Mouse (Mus musculus) midbrain, embryonic 12.5 days (tissue): ENCODE measurements around the gene Lin54. TPM values are rescaled to one million over a fixed set of nuclear protein-coding genes. Genes with fewer than 3 reads are reported as not detected.

Experiments used
- ATAC-seq: fragments of 200-750 bp; cut with Nextera tagmentation; 2 replicates; pipeline ENCODE4 v1.8.0; 2017; ENCODE audit warnings: low read depth, moderate TSS enrichment, moderate library complexity; ENCODE audit not compliant: low FRiP score
- H3K27ac ChIP-seq: fragments of 300-500 bp; sonication (generic); replicated peaks from 2 replicates; pipeline ENCODE4 v1.5.1; 2016; ENCODE audit warnings: mild to moderate bottlenecking
- H3K27me3 ChIP-seq: fragments of 300-500 bp; sonication (generic); 2 replicates; pipeline ENCODE4 v1.6.1; 2016; ENCODE audit warnings: mild to moderate bottlenecking
- H3K36me3 ChIP-seq: fragments of 300-500 bp; sonication (generic); 2 replicates; pipeline ENCODE4 v1.6.1; 2016
- H3K4me1 ChIP-seq: fragments of 300-500 bp; sonication (generic); 2 replicates; pipeline ENCODE4 v1.6.1; 2016
- H3K4me2 ChIP-seq: fragments of 300-500 bp; sonication (generic); replicated peaks from 2 replicates; pipeline ENCODE4 v1.6.1; 2016; ENCODE audit warnings: mild to moderate bottlenecking, moderate library complexity
- H3K4me3 ChIP-seq: fragments of 300-500 bp; sonication (generic); 2 replicates; pipeline ENCODE4 v1.5.1; 2016; ENCODE audit warnings: mild to moderate bottlenecking
- H3K9ac ChIP-seq: fragments of 300-500 bp; sonication (generic); replicated peaks from 2 replicates; pipeline ENCODE4 v1.6.1; 2016; ENCODE audit warnings: mild to moderate bottlenecking, moderate library complexity
- H3K9me3 ChIP-seq: fragments of 300-500 bp; sonication (generic); 2 replicates; pipeline ENCODE4 v1.6.1; 2016; ENCODE audit warnings: mild to moderate bottlenecking
- WGBS: fragments of 180-500 bp; shearing (Covaris S2); methylation state at CpG from one replicate; pipeline ENCODE4 v1.1.7; 2016; 5-methylcytosine and 5-hydroxymethylcytosine counted together
- polyA plus RNA-seq: library from polyadenylated mRNA; unstranded; fragments of >200 nt; fragmentation: Nextera tagmentation; extraction: Ambion mirVana; gene quantifications from 2 replicates; pipeline ENCODE4 v1.2.1, GENCODE M21; 2016

Gene Lin54
- polyA plus RNA-seq, 1 experiment from 2014 or later: 15.3 TPM

- Histone ChIP-seq H3K27ac (peak overlapping the region; percentile 74; the same call in 1 of the 2 replicates), H3K9ac (peak overlapping the region; percentile 87), H3K9me3 (no peaks in the 10 kb centered on the region), H3K36me3 (peaks cover 6% of the 10 kb centered on the region; the same call in 1 of the 2 replicates), H3K4me2 (peak overlapping the region; percentile 84), H3K4me3 (peak overlapping the region; percentile 87), H3K27me3 (0 out of 2 replicates have a peak, but pooled peaks cover 3% of the 10 kb centered on the region), H3K4me1 (peaks cover 18% of the 10 kb centered on the region)
- no peak for ATAC-seq
- 10% methylated on average over 5 of the region's 5 CpGs for WGBS
These were observed 18.6 kb upstream of the Lin54 start for GRCm38 (mm10) chr5:100519027-100519411.

GRCm38 (mm10) chr5:100518049-100519026 lies 17.9 kb upstream of the Lin54 start, which contains the start of gene Cops4:
Cops4 (plus strand) TSS chr5:100518309.
- Histone ChIP-seq H3K4me1 (peaks cover 18% of the 10 kb centered on the region), H3K9me3 (no peaks in the 10 kb centered on the region), H3K27me3 (0 out of 2 replicates have a peak, but pooled peaks cover 6% of the 10 kb centered on the region), H3K4me3 (peak within 1 kb of the TSS; percentile 87), H3K27ac (peak within 1 kb of the TSS; percentile 74), H3K4me2 (peak within 1 kb of the TSS; percentile 84), H3K9ac (peak within 1 kb of the TSS; percentile 87), H3K36me3 (peaks cover 6% of the 10 kb centered on the region; the same call in 1 of the 2 replicates)
- peak; percentile 100 for ATAC-seq
- WGBS: under 1% methylated on average over 64 of the region's 64 CpGs

- Histone ChIP-seq H3K27me3 (0 out of 2 replicates have a peak, but pooled peaks cover 6% of the 10 kb centered on the region), H3K4me2 (no peak overlapping the region), H3K9me3 (no peaks in the 10 kb centered on the region), H3K4me3 (no peak overlapping the region), H3K9ac (no peak overlapping the region), H3K27ac (no peak overlapping the region), H3K4me1 (peaks cover 3% of the 10 kb centered on the region), H3K36me3 (no peaks in the 10 kb centered on the region)
- no peak for ATAC-seq
These were observed 12.1 kb upstream of the Lin54 start for GRCm38 (mm10) chr5:100512576-100512975.

- Histone ChIP-seq H3K9ac (no peak overlapping the region), H3K4me3 (no peak overlapping the region), H3K27ac (no peak overlapping the region), H3K4me2 (no peak overlapping the region), H3K4me1 (no peaks in the 10 kb centered on the region), H3K36me3 (no peaks in the 10 kb centered on the region), H3K9me3 (no peaks in the 10 kb centered on the region), H3K27me3 (0 out of 2 replicates have a peak, but pooled peaks cover 6% of the 10 kb centered on the region)
- no peak for ATAC-seq
- WGBS: 80% methylated on average over 11 of the region's 11 CpGs
These were observed 8.8 kb upstream of the Lin54 start for GRCm38 (mm10) chr5:100509247-100509646.

- H3K4me1 ChIP-seq: peaks cover 17% of the 10 kb centered on the region
- H3K9me3 ChIP-seq: no peaks in the 10 kb centered on the region
- H3K9ac ChIP-seq: no peak overlapping the region; the same call in 1 of the 2 replicates
- peak overlapping the region; percentile 73; the same call in 1 of the 2 replicates for H3K4me3 ChIP-seq
- no peaks in the 10 kb centered on the region for H3K36me3 ChIP-seq
- H3K4me2 ChIP-seq: peak overlapping the region; percentile 92
- WGBS: 87% methylated on average over 4 of the region's 4 CpGs
- no peaks in the 10 kb centered on the region for H3K27me3 ChIP-seq
- peak overlapping the region; percentile 63; the same call in 1 of the 2 replicates for H3K27ac ChIP-seq
- ATAC-seq: no peak
These were observed 828 bp upstream of the Lin54 start for GRCm38 (mm10) chr5:100501267-100501666.

- peaks cover 17% of the 10 kb centered on the region for H3K4me1 ChIP-seq
- ATAC-seq: peak; percentile 20
- H3K9me3 ChIP-seq: no peaks in the 10 kb centered on the region
- WGBS: under 1% methylated on average over 25 of the region's 41 CpGs
- H3K9ac ChIP-seq: peak overlapping the region; percentile 63
- H3K4me2 ChIP-seq: peak overlapping the region; percentile 92
- H3K4me3 ChIP-seq: peak overlapping the region; percentile 73
- H3K36me3 ChIP-seq: no peaks in the 10 kb centered on the region
- no peaks in the 10 kb centered on the region for H3K27me3 ChIP-seq
- peak overlapping the region; percentile 76 for H3K27ac ChIP-seq
These were observed 571 bp downstream of the Lin54 start for GRCm38 (mm10) chr5:100499831-100500304.

GRCm38 (mm10) chr5:100499243-100499642 lies 1.2 kb downstream of the Lin54 start:
- Histone ChIP-seq H3K36me3 (no peaks in the 10 kb centered on the region), H3K27ac (no peak overlapping the region; the same call in 1 of the 2 replicates), H3K4me3 (peak overlapping the region; percentile 73), H3K4me2 (peak overlapping the region; percentile 92), H3K9ac (peak overlapping the region; percentile 37), H3K4me1 (peaks cover 17% of the 10 kb centered on the region), H3K9me3 (no peaks in the 10 kb centered on the region), H3K27me3 (no peaks in the 10 kb centered on the region)
- 29% methylated on average over 2 of the region's 2 CpGs for WGBS
- no peak for ATAC-seq

- Histone ChIP-seq H3K4me1 (peaks cover 17% of the 10 kb centered on the region), H3K27me3 (no peaks in the 10 kb centered on the region), H3K9ac (peak overlapping the region; percentile 78), H3K9me3 (no peaks in the 10 kb centered on the region), H3K4me2 (peak overlapping the region; percentile 92), H3K4me3 (peak overlapping the region; percentile 73), H3K36me3 (no peaks in the 10 kb centered on the region), H3K27ac (peak overlapping the region; percentile 43)
- WGBS: under 1% methylated on average over 39 of the region's 46 CpGs
- ATAC-seq: peak; percentile 70
These were observed 1.8 kb downstream of the Lin54 start for GRCm38 (mm10) chr5:100498436-100499180.

- Histone ChIP-seq H3K27ac (no peak overlapping the region), H3K9ac (no peak overlapping the region), H3K36me3 (no peaks in the 10 kb centered on the region), H3K4me3 (no peak overlapping the region), H3K27me3 (no peaks in the 10 kb centered on the region), H3K4me2 (no peak overlapping the region), H3K4me1 (no peaks in the 10 kb centered on the region), H3K9me3 (no peaks in the 10 kb centered on the region)
- 57% methylated on average over 4 of the region's 4 CpGs for WGBS
- no peak for ATAC-seq
These were observed 8.7 kb downstream of the Lin54 start for GRCm38 (mm10) chr5:100491704-100492103.

- no peaks in the 10 kb centered on the region for H3K4me1 ChIP-seq
- no peak overlapping the region for H3K4me2 ChIP-seq
- no peak for ATAC-seq
- no peaks in the 10 kb centered on the region for H3K27me3 ChIP-seq
- 0 out of 2 replicates have a peak, but pooled peaks cover 5% of the 10 kb centered on the region for H3K36me3 ChIP-seq
- no peaks in the 10 kb centered on the region for H3K9me3 ChIP-seq
- 91% methylated on average over 2 of the region's 2 CpGs for WGBS
- no peak overlapping the region for H3K4me3 ChIP-seq
- H3K27ac ChIP-seq: no peak overlapping the region
- H3K9ac ChIP-seq: no peak overlapping the region
These were observed 11.1 kb downstream of the Lin54 start for GRCm38 (mm10) chr5:100489340-100489739.

- no peak overlapping the region for H3K4me2 ChIP-seq
- peaks cover 11% of the 10 kb centered on the region; the same call in 1 of the 2 replicates for H3K36me3 ChIP-seq
- no peaks in the 10 kb centered on the region for H3K4me1 ChIP-seq
- 97% methylated on average over 3 of the region's 3 CpGs for WGBS
- H3K9me3 ChIP-seq: no peaks in the 10 kb centered on the region
- no peak overlapping the region for H3K4me3 ChIP-seq
- ATAC-seq: no peak
- no peak overlapping the region for H3K27ac ChIP-seq
- no peak overlapping the region for H3K9ac ChIP-seq
- no peaks in the 10 kb centered on the region for H3K27me3 ChIP-seq
These were observed 12.2 kb downstream of the Lin54 start for GRCm38 (mm10) chr5:100488231-100488630.
